Mouse (Mus musculus) heart, embryonic 13.5 days (tissue): ENCODE measurements at regions not wholly inside any gene's neighbourhood (a gene's known extent, or its start where the extent isn't known, plus 50 kb on each side); places are given as distances from the start of the nearest gene placed in this dataset.
A peak's percentile ranks its signal among the peaks of the same experiment; 100 is the strongest.

Experiments
- ATAC-seq: fragments of 200-750 bp; cut with Nextera tagmentation; 2 replicates; pipeline ENCODE4 v1.8.0; 2017; ENCODE audit warnings: moderate TSS enrichment; ENCODE audit not compliant: insufficient number of reproducible peaks, low FRiP score, low TSS enrichment; ENCODE audit errors: extremely low read depth
- H3K27ac ChIP-seq: fragments of 300-500 bp; sonication (generic); replicated peaks from 2 replicates; pipeline ENCODE4 v1.5.1; 2015; ENCODE audit warnings: moderate library complexity, mild to moderate bottlenecking, inconsistent platforms
- H3K27me3 ChIP-seq: fragments of 300-500 bp; sonication (generic); replicated peaks from 2 replicates; pipeline ENCODE4 v1.6.1; 2015; ENCODE audit warnings: mild to moderate bottlenecking, inconsistent platforms
- H3K36me3 ChIP-seq: fragments of 300-500 bp; sonication (generic); 2 replicates; pipeline ENCODE4 v1.6.1; 2015; ENCODE audit warnings: mild to moderate bottlenecking, inconsistent platforms
- H3K4me1 ChIP-seq: fragments of 300-500 bp; sonication (generic); 2 replicates; pipeline ENCODE4 v1.6.1; 2015; ENCODE audit warnings: inconsistent platforms
- H3K4me2 ChIP-seq: fragments of 300-500 bp; sonication (generic); 2 replicates; pipeline ENCODE4 v1.6.1; 2015; ENCODE audit warnings: inconsistent platforms, mild to moderate bottlenecking, moderate library complexity
- H3K4me3 ChIP-seq: fragments of 300-500 bp; sonication (generic); 2 replicates; pipeline ENCODE4 v1.5.1; 2015; ENCODE audit warnings: moderate library complexity, mild to moderate bottlenecking, inconsistent platforms
- H3K9ac ChIP-seq: fragments of 300-500 bp; sonication (generic); 2 replicates; pipeline ENCODE4 v1.6.1; 2015; ENCODE audit warnings: inconsistent platforms, mild to moderate bottlenecking, moderate library complexity
- H3K9me3 ChIP-seq: fragments of 300-500 bp; sonication (generic); 2 replicates; pipeline ENCODE4 v1.6.1; 2016; ENCODE audit warnings: inconsistent platforms
- WGBS: fragments of 180-500 bp; shearing (Covaris S2); methylation state at CpG from one replicate; pipeline ENCODE4 v1.1.7; 2015; ENCODE audit warnings: mixed read lengths; 5-methylcytosine and 5-hydroxymethylcytosine counted together

- Histone ChIP-seq H3K9ac (no peak overlapping the region), H3K4me2 (no peak overlapping the region), H3K36me3 (no peaks in the 10 kb centered on the region), H3K27ac (no peak overlapping the region), H3K4me3 (no peak overlapping the region), H3K4me1 (peaks cover 33% of the 10 kb centered on the region), H3K9me3 (peaks cover 9% of the 10 kb centered on the region; the same call in 1 of the 2 replicates), H3K27me3 (no peaks in the 10 kb centered on the region)
- WGBS = 77% methylated on average over 1 of the region's 1 CpGs
- no peak for ATAC-seq
These were observed 66.5 kb downstream of the Ccnl1 start for GRCm38 (mm10) chr3:65891594-65891993.

DNA sequence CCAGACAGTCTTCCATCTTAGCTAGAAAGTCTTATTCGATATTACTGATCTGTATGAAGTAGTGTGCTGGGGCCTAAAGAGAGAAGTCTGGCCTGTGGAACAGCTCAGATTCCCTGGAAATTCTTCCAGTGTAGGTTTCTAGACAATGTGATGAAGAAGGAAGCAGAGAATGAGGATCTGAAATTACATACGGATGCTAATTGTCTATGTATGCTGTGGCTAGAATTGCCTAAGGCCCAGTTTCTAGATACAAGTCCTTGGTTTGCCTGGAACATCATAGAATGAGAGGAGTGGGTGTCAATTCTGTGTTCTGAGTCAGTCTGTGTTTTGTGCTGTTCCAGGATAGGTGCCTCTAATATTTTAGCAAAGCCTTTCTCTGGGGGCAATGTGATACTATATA, 66.9 kb downstream of the Ccnl1 start:
- H3K36me3 ChIP-seq = no peaks in the 10 kb centered on the region
- H3K27me3 ChIP-seq = no peaks in the 10 kb centered on the region
- H3K4me3 ChIP-seq = no peak overlapping the region
- no peak overlapping the region for H3K4me2 ChIP-seq
- no peak overlapping the region for H3K27ac ChIP-seq
- peaks cover 9% of the 10 kb centered on the region; the same call in 1 of the 2 replicates for H3K9me3 ChIP-seq
- 84% methylated on average over 2 of the region's 2 CpGs for WGBS
- no peak overlapping the region for H3K9ac ChIP-seq
- ATAC-seq = no peak
- peaks cover 32% of the 10 kb centered on the region for H3K4me1 ChIP-seq

DNA sequence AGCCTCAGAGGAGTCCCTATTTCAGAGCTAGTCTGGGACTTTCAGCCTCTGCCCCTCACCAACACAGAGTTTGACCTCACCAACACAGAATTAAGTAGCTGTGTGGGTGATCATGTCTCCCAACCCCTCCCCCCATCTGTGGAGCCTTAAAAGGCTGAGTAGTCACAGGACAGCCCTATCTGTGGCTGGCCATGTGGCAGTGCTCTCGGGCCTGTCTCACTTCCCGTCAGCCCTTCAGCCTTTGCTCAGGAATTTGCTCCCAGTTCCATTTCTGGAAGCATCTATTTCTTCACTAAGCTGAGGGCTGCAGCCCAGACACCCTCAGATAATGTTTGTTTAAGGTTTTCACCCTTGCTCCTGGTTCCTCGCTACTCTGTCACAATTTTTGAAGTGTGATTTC, 69.1 kb downstream of the Ccnl1 start:
- no peaks in the 10 kb centered on the region for H3K36me3 ChIP-seq
- WGBS = 6% methylated on average over 3 of the region's 3 CpGs
- peak overlapping the region; percentile 78 for H3K27ac ChIP-seq
- ATAC-seq = peak; percentile 58
- no peak overlapping the region for H3K9ac ChIP-seq
- peaks cover 9% of the 10 kb centered on the region; the same call in 1 of the 2 replicates for H3K9me3 ChIP-seq
- H3K4me3 ChIP-seq = no peak overlapping the region
- peaks cover 26% of the 10 kb centered on the region for H3K4me1 ChIP-seq
- no peaks in the 10 kb centered on the region for H3K27me3 ChIP-seq
- no peak overlapping the region for H3K4me2 ChIP-seq

- Histone ChIP-seq H3K4me1 (peaks cover 24% of the 10 kb centered on the region), H3K9ac (no peak overlapping the region), H3K9me3 (no peaks in the 10 kb centered on the region), H3K4me3 (no peak overlapping the region), H3K27me3 (no peaks in the 10 kb centered on the region), H3K27ac (no peak overlapping the region), H3K36me3 (no peaks in the 10 kb centered on the region), H3K4me2 (no peak overlapping the region)
- no peak for ATAC-seq
- WGBS = 66% methylated on average over 10 of the region's 10 CpGs
These were observed 73.5 kb downstream of the Ccnl1 start for GRCm38 (mm10) chr3:65884571-65885011.

DNA sequence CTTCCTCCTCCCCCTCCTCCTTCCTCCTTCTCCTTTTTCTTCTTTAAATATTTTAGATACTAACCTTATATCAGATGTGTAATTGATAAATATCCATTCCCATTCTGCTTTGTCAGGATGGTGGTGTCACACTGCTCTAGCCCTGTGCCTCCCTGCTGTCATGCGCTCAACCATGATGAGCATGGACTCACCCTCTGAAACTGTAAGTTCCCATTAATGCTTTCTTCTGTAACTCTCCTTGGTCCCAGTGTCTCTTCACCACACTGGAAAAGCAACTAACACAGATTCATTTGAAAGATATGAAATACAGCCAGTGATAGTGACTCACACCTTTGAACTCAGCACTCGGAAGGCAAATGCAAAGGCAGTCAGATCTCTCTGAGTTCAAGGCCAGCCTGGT, 75.9 kb downstream of the Ccnl1 start:
- no peak for ATAC-seq
- no peaks in the 10 kb centered on the region for H3K9me3 ChIP-seq
- no peak overlapping the region for H3K4me2 ChIP-seq
- 85% methylated on average over 2 of the region's 2 CpGs for WGBS
- no peaks in the 10 kb centered on the region for H3K36me3 ChIP-seq
- H3K27ac ChIP-seq = no peak overlapping the region
- peaks cover 10% of the 10 kb centered on the region; the same call in 1 of the 2 replicates for H3K4me1 ChIP-seq
- no peaks in the 10 kb centered on the region for H3K27me3 ChIP-seq
- no peak overlapping the region for H3K4me3 ChIP-seq
- H3K9ac ChIP-seq = no peak overlapping the region
